Mouse (Mus musculus) retina, embryonic 14.5 days (tissue): Measurements from ENCODE around the gene Gpr3.
A peak's percentile ranks its signal among the peaks of the same experiment; 100 is the strongest.

Source experiments
- DNase-seq: peaks from one replicate; pipeline ENCODE4 v3.0.0-alpha.2; 2015; ENCODE audit warnings: low spot score

Gpr3 gene

GRCm38 (mm10) chr4:133198337-133199180, 13.8 kb downstream of the Gpr3 start:
- DNase-seq: peak; percentile 73

DNA sequence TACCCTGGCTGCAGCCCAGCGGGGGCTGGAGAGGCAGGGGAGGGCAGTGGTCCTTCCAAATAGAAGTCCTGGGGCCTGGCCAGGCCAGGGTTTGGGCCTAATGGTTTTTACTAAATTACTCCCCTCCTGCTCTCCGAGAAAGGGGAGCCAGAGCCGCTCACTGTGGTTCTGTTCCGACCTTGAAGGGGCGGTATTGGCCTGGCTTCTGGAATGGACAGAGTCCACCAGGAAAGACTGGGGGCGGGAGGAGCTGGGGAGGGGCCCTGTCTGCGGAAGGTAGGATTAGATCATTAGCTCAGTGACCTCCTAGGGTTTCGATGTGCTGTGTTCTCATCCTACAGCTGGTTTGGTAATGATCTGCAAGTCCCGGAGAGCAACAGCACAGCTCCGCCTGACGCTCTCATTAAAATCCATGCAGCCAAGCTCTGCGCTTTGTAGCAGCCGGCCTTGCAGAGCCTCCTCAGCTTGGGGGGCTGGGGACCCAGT, 14.5 kb downstream of the Gpr3 start:
- DNase-seq: peak; percentile 73

GRCm38 (mm10) chr4:133197355-133197754, 15.0 kb downstream of the Gpr3 start:
- no peak for DNase-seq

- DNase-seq: no peak
Measured at GRCm38 (mm10) chr4:133196852-133197251, 15.5 kb downstream of the Gpr3 start.

GRCm38 (mm10) chr4:133196136-133196535, 16.2 kb downstream of the Gpr3 start:
- DNase-seq: no peak

GRCm38 (mm10) chr4:133195014-133195413, 17.3 kb downstream of the Gpr3 start:
- no peak for DNase-seq

GRCm38 (mm10) chr4:133194482-133194881, 17.9 kb downstream of the Gpr3 start:
- no peak for DNase-seq

DNA sequence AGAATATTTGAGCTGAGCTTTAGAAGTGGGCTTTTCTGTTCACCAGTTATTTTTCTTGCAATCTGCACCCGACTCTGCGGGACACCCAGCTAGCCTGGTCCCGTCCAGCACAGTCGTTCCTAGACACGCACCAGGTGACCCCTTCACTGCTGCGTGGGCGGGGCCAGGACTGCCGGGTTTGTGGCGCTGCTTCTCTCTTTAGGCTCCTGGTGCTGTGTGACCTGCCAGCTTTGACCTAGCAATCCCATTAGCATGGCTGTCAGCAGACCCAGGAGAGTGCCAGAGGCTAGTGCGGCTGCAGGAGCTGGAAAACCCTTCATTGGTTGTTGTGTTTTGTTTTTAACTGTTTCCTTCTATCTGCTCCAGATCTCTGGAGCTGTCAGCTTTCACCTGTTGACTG, 22.9 kb downstream of the Gpr3 start:
- no peak for DNase-seq

- no peak for DNase-seq
Measured at GRCm38 (mm10) chr4:133186856-133187255, 25.5 kb downstream of the Gpr3 start.

DNA sequence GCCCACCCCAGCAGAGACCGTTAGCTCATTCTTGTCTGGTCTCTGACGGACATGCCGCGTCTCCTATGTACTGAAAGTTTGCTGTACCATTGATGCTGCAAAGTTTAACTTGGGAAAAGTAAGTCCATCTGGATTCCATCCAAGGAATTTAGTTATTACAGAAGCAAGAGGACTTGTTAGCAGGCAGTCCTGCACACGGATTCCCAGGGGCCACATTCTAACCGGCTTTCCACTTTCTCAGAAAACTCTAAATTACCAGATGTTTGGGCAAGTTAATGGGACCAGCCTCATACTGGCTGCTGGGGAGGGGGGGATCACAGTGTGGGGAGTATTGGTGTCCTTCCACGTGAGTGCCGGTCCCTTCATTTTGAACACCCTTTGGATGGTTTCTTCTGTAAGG, 26.4 kb downstream of the Gpr3 start:
- no peak for DNase-seq

- DNase-seq: no peak
Measured at GRCm38 (mm10) chr4:133184898-133185665, 27.3 kb downstream of the Gpr3 start.

DNA sequence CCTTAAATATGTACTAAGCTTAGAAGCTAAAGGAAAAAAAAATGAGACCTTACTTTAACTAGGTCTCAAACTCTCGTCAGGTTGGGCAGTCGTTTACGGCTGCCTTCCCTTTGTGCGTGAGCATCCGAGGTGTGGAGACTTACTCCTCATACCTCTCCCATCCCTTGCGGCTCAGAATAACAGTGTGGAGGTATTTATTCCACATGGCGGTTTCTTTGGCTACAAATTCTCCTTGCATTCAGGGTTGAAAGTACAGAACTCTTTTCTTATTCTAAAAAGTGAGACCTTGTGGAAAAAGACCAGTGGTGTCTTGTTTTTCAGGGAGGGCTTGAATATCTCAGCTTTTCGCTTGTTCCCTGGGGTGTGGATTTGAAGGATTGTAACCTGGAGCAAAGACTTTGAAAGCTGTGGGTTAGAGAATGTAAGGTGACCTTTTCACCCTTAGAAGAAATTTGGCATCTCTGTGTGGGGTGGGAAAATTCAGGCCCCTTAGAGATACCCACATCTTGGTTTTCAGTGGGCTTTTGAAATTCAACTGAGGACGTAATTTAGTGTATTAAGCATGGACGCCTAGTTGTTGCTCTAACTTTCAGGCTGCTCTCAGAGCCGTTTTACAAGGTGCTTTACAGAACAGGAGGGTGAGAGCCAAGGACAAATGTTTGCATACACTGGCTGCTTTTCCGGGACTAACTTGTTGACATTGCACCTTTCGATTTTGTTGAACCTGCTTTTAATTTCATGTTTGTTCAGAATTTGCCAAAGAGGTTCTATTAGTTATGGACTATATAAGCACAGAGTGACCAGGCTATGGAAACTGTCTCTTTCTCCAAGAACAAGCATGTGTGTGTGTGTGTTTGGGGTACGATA, 28.1 kb downstream of the Gpr3 start:
- DNase-seq: no peak

DNA sequence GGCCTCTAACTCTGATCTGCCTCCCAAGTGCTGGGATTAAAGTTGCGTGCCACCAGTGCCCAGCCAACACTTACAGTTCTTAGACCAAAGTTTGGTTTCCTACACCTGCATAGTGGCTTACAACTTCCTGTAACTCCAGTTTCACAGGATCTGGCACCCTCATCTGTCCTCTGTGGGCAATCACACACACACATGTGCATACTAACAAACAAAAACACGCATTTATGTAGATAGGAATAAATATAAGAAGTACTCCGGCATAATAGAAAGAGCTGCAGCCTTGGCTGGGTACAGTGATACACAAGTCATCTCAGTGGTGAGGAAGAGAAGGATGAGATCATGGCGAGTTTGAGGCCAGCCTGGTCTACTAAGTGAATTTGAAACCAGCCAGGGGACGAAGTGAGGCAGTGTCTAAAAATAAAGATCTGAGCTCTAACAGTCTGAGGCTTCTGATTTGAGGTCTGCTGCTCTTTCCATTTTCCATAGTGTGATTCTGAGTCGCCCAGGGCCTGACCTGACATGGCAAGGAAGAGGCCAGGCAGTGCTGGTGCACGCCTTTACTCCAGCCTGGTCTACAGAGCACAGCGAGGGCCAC, 29.8 kb downstream of the Gpr3 start:
- no peak for DNase-seq

GRCm38 (mm10) chr4:133179258-133179657, 33.1 kb downstream of the Gpr3 start:
- no peak for DNase-seq

- no peak for DNase-seq
Measured at GRCm38 (mm10) chr4:133178305-133178704, 34.0 kb downstream of the Gpr3 start.

GRCm38 (mm10) chr4:133176761-133177403, 35.5 kb downstream of the Gpr3 start:
- DNase-seq: no peak

GRCm38 (mm10) chr4:133175998-133176760, 36.2 kb downstream of the Gpr3 start:
- peak; percentile 38 for DNase-seq

DNA sequence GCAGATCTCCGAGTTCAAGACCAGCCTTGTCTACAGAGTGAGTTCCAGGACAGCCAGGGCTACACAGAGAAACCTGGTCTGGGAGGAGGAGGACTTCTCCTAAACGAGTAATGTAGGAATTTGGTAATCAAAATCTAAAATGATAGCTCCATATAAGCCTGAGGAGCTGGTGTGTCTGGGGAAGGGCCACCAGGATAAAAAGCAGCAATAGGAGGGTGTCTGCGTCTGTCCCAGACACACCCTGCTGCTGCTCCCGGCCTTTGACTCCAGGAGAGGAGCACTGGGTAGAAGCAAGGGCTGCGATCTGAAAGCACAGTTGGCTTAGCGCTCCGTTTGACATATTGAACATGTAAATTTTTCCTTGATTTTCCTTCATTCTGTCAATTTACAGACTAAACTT, 37.1 kb downstream of the Gpr3 start:
- DNase-seq: no peak

- DNase-seq: no peak
Measured at GRCm38 (mm10) chr4:133174361-133174760, 38.0 kb downstream of the Gpr3 start.

DNA sequence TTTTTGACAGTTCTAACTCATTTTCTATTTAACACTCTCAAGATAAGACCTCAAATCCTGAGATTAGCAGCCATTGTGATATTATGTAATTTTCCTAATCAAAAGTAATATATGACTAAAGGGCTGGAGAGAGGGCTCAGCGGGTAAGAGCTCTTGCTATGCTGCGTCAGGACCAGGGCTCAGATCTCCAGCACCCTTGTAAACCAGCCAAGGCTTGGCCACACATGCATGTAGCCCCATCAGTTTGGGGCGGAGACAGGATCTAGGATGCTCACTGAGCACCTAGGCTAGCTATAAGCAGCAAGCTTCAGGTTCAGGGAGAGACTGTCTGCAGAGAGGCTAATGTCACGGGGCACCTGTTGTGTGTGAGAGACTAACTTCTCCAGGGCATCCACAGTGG, 39.9 kb downstream of the Gpr3 start:
- no peak for DNase-seq
